Mouse (Mus musculus) heart, postnatal 0 days (tissue): ENCODE results near the gene Ccdc149.

Source experiments
- CTCF ChIP-seq: IDR thresholded peaks from 2 replicates; pipeline ENCODE4 v1.5.1; 2016; ENCODE audit warnings: antibody characterized with exemption, control low read depth, low read depth
- EP300 ChIP-seq: IDR thresholded peaks from 2 replicates; pipeline ENCODE4 v1.6.1; 2016; ENCODE audit warnings: antibody characterized with exemption, low read depth

GRCm38 (mm10) chr5:52467841-52468240 lies 3.5 kb downstream of the Ccdc149 start:
- TF ChIP-seq CTCF (no peak), EP300 (no peak)
